Mouse (Mus musculus) urinary bladder, adult 18-20 months (tissue): ENCODE data around the gene Rps18.
"Not testable (repeated sequence)": the region's sequence is repeated elsewhere in the genome, so short reads cannot be mapped to it uniquely, and the experiment has no call there.

Experiments used
- DNase-seq, 2 experiments: peaks; one replicate each; pipeline ENCODE4 v3.0.0; 2022; ENCODE audit warnings: low spot score in 2 of 2, mixed read lengths in 2 of 2

The Rps18 gene

DNA sequence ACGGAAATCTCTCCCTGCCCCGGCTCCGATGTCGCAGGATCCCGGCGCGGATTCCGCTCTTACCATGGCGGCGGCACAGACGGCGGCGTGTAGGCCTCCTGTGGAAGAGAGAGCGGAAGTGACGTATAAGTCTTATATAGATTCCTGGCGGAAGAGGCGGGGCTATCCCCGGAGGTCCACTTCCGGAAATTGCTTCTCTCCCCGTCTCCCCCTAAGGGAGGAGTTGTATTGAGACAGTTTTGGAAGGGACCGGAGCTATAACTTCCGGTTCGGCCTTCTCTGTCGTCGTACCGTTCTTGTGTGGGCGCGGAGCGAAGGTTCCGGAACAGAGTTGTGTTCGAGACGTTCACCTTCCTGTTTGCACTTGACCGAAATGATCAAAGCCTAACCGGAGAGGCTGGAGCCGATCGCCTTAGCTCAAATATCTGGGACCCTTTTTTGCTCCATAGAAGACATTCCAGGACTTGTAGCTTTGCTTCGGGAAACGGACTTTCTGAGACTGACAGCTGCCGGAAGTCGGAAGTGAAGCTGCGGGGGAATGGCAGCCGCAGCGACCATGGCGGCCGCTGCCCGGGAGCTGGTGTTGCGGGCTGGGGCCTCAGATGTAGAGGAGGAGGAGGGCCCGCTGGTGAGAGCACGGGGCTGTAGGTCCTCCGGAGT lies at the start of gene Rps18, which contains the start of gene Vps52:
Gene Rps18 (minus strand): TSS at position 447 of the 660 bp plus-strand sequence.
Gene Vps52 (plus strand): TSS at position 258 of the 660 bp plus-strand sequence.
- peak; percentile 90 to 93 for DNase-seq

DNA sequence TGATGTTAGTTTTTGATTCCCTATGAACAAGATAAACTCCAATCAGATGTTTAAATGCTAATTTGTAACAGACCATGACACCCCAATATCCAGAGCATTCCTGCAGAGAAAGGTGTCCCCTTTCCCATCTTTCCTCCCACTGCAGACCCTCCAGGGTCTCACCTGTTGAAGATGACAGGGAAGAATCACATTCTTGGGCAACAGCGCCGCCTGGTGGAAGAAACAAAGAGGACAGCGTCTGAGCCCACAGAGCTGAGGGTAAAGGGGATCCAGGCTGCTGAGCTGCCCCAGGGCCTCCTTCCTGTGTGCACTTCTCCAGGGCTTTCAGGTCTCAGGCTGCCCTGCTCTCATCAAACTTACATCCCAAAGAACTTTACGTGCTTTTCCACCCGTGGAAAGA lies 47.6 kb upstream of the Rps18 start:
- no peak for DNase-seq

DNA sequence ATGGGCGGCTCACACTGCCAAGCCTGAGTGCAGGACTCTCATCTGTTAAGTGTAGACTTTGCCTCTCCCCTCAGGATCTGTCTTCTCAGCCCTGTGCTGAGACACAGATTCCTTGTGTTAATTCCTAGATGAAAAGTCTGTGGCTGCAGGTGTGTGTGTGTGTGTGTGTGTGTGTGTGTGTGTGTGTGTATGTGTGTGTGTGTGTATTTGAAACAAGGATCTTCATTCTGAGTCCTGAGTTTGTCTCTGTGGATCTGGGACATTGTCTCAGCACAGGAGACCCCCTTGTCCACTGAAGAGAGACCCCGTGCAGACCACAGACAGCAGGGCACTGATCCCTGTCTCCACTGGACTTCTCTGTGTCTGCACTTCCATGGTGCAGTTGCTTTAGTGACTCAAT lies 45.0 kb upstream of the Rps18 start:
- DNase-seq = not testable (repeated sequence)

DNA sequence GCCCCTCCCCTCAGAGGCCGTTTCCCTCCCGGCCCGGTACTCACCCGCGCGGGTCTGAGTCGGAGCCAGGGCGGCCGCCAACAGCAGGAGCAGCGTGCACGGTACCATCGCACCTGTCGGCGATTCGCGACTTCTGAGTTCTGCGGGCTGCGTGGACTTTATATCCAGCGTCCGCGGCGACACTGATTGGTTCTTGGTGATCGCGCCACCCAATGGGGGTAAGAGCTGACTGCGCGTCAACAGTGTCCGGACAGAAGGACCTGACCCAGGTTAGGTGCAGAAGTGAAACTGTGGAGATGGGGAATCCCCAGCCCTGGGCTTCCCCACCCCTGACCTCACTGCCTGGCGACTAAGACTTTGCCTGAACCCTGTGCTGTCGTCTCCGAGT lies 44.3 kb upstream of the Rps18 start, which contains the start of gene H2-K1:
Gene H2-K1 (minus strand): TSS at position 198 of the 388 bp plus-strand sequence.
- DNase-seq = peak; percentile 90 to 91

DNA sequence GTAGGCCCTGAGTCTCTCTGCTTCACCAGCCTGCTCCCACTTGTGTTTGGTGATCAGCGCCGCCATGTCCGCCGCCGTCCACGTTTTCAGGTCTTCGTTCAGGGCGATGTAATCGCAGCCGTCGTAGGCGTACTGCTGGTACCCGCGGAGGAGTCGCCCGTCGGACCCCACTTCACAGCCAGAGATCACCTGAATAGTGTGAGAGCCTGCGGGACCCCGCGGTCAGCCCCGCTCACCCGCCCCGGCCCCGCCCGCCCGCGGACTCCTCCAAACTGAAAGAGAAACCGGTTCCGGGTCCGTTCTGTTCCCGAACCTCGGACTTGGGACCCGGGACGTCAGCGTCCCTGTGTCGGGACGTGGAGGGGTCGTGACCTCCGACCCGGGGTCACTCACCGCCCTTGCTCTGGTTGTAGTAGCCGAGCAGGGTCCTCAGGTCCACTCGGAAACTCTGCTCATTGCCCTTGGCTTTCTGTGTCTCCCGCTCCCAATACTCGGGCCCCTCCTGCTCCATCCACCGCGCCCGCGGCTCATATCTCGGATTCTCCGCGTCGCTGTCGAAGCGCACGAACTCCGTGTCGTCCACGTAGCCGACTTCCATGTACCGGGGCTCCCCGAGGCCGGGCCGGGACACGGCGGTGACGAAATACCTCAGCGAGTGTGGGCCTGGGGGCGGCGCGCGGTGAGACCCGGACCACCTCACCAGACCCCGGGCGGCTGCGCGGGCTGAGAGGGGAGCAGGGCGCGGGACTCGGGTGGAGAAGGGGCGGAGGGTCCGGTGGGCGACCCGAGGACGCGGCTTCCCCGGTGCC lies 43.7 kb upstream of the Rps18 start:
- DNase-seq = no peak

DNA sequence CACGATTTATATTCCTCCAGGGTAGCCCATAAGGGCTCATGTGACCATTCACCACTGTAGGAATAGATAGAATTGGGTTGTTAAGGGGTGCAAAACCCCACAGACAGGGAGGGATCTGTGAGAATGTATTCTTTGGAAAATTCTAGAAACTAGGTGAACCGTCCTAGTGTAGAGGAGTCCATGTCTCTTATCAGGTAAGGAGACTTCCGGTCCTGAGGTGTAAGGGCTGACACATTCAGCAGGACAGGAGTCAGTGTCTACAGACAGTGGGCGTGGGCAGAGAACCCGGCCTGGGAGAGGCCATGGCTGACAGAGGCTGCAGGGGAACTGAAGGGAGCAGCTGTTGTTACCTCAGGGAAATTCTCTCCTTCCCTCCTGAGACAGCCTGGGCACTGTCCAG lies 42.9 kb upstream of the Rps18 start:
- not testable (repeated sequence) for DNase-seq

DNA sequence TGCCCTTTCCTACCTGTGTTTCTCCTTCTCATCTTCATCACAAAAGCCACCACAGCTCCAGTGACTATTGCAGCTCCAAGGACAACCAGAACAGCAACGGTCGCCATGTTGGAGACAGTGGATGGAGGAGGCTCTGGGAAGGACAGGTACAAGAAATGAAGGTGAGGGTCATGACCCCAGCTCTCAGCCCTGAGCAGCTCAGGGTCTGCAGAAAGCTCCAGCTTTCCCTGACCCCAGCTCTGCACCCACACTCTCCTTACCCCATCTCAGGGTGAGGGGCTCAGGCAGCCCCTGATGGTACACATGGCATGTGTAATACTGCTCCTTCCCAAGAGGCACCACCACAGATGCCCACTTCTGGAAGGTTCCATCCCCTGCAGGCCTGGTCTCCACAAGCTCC lies 41.2 kb upstream of the Rps18 start:
- not testable (repeated sequence) for DNase-seq

DNA sequence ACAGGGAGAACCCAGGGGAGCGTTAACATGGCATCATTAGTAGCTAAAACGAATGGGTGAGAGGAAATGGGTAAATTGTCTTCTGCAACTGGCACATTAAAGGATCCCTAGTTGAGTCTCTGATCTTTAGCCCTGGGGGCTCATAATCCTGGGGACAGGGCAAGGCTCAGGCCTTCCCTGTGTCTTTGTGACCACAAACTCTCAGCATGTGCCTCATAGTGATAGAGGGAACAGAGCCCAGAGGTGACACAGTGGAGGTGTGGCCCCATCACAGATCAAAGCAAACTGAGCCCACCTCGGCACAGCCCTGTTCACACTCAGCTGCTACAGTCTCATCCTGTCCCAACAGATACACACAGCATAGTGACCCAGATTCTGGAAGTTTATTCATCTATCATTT lies 39.9 kb upstream of the Rps18 start:
- no peak for DNase-seq

DNA sequence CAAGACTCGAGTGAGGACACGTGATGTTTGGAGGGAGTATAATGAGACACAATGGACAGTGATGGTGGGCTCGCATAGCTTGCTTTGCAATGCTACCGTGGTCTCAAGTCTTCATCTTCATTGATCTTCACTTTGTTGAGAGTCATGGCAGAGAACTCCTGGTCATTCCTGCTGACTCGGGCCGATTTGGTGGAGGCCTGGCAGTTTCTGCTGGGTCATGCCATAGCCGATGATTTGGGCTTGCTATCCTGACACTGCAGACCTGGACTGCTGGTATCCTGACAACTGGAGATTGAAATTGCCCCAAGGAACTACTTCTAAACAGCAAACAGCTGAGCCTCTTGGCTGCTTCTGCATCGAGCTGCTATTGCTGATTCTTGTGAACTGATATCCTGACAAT lies 39.2 kb upstream of the Rps18 start:
- DNase-seq = no peak

DNA sequence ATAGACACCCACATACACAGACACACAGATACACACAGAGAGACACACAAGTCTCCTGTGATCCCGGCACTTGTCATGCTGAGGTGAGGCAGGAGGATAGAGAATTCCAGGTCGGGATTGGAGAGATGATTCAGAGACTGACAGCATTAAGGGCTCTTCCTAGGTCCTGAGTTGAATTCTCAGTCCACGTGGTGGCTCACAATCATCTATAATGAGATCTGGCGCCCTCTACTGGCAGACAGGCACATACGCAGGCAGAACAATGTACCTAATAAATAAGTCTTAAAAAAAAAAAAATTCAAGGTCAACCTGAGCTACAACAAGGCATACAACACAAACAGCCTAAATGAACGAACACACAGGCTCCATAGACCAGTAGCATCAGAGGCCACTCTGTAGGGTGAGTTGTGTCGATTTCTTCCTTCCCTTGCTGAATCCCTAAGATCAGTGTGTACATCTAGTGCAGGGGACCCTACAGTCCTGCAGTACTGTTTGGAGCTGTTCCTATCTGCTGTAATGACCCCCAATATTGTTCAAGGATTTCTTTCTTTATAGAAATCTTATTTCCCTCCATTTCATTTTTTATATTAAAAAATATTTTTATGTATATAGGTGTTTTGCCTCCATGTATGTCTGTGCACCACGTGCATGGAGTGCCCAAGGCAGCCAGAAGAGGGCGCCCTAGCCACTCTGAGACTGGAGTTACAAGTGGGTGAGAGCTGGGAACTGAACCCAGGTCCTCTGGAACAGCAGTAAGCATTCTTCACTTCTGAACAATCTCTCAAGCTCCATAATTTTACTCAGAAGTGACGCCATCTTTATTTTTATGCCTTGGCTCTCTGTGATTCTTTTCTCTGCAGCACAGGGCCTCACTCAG lies 36.2 kb upstream of the Rps18 start:
- no peak for DNase-seq

DNA sequence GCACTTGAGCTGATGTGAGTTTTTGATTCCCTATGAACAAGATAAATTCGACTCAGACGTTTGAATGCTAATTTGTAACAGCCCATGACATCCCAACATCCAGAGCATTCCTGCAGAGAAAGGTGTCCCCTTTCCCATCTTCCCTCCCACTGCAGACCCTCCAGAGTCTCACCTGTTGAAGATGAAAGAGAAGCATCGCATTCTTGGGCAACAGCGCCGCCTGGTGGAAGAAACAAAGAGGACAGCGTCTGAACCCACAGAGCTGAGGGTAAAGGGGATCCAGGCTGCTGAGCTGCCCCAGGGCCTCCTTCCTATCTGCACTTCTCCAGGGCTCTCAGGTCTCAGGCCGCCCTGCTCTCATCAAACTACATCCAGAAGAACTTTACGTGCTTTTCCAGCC lies 26.3 kb upstream of the Rps18 start:
- peak in 1 of 2 experiments; percentile 45 for DNase-seq

DNA sequence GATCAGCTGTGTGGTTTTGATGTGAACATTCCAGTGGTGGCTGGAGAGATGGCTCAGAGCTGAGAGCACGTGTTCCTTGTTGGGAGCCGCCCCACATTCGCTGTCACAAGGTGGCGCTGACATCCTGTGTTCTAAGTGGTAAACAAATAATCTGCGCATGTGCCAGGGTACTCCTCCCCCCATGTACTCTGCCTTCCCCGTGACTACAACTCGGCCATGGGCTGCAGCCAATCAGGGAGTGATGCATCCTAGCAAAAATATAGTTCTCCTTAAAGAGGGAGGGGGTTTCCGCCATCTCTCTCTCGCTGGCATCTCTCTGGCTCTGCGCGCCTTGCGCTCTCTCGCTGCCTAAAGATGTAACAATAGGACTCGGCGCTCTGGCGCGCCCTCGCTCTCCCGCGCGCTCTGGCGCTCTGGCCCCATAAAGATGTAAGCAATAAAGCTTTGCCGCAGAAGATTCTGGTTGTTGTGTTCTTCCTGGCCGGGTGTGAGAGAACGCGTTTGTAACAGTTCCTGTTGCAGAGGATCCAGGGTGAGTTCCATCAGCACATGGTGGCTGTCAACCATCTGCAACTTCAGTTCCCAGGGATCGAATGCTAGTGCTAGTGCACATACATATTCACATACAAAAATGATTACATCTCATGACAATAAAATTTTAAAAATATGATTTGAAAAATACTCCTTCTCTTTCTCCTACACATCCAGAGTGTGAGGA lies 25.6 kb upstream of the Rps18 start:
- peak; percentile 46 to 82 for DNase-seq

DNA sequence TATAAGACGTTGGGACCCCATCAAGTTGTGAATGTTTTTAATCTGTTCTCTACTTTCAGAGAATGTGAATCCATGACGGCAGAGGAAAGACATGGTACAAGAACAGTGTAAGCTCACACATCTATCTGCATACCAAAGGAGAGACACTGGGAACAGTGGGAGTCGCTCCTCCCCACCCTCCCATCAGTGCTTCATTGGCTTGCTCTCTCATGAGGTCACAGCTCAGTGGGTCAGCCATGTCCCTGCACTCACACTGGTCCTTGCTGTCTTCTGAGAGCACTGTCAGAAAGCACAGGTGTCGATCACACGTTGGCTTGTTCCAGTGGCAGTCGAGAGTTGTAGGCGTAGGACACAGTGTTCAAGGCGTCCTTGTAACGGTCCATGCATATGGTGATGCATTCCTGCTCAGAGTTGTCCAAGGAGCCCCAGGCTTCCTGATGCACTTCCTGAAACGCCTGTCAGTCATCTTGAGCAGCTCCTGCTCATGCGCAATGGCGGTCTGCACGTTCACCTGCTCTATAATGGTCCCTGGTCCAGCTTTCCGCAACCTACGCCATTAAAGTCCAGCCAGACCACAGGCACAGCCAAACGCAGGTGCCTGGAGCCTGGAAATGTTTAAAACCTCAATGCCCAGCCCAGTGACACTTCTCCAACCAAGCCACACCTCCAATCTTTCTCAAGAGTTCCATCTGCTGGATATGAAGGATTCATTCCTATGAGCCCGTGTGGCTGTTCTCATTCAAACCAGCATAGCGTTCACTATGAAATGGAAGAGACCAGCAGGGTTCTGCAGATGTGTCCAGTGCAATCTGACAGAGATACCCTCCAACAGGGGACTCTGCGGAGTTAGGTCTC lies 24.6 kb upstream of the Rps18 start:
- no peak for DNase-seq

DNA sequence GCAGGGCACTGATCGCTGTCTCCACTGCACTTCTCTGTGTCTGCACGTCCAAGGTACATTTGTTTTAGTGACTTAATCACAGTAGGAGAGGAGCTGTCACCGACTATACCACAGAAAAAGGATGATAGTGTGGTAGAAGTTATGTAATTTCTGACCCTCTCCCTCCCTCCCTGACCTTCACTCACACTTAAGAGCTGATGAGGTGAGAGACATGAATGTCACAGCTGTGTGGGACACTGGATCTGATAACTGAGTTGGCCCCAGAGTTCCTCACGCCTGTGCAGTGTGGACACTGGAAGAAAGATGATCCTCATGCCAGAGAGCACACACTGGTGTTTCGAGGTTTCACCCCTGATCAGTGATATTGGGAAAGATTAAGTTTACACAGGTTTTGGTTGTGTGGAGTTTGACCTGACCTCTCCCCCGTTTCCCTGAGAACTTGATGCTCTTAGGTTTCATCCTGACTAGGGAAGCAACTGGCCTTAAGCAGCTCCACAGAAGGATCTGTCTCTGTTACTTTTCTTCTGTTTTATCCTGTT lies 23.8 kb upstream of the Rps18 start:
- DNase-seq = no peak

DNA sequence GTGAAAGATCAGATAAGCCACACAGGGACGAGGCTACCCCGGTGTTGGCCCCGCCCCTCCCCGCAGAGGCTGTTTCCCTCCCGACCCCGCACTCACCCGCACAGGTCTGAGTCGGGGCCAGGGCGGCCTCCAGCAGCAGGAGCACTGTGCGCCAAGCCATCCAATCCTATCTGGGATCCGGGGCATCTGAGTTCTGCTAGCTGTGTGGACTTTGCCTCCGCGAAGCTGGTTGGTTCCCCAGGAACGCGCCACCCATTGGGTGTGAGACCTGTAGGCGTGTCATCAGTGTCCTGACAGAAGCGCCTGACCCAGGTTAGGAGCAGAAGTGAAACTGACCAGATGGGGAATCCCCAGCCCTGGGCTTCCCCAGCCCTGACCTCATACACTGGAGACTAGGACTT lies 22.8 kb upstream of the Rps18 start:
- peak; percentile 67 to 80 for DNase-seq

DNA sequence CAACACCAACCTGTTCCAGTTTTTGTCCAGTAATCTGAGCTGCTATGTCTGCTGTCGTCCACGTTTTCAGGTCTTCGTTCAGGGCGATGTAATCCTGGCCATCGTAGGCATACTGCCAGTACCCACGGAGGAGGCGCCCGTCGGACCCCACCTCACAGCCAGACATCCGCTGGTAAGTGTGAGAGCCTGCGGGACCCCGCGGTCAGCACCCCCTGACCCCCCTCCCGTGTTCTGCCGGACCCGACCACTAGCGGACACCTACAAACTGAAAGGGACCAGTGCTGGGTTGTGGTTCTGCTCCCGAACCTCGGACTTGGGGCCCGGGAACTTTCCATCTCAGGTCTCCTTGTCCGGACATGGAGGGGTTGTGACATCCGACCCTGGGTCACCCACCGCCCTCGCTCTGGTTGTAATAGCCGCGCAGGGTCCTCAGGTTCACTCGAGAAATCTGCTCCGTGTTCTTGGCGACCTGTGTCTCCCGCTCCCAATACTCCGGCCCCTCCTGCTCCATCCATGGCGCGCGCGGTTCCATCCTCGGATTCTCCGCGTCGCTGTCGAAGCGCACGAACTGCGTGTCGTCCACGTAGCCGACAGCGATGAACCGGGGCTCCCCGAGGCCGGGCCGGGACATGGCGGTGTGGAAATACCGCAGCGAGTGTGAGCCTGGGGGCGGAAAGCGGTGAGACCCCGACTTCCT lies 22.2 kb upstream of the Rps18 start:
- DNase-seq = no peak

DNA sequence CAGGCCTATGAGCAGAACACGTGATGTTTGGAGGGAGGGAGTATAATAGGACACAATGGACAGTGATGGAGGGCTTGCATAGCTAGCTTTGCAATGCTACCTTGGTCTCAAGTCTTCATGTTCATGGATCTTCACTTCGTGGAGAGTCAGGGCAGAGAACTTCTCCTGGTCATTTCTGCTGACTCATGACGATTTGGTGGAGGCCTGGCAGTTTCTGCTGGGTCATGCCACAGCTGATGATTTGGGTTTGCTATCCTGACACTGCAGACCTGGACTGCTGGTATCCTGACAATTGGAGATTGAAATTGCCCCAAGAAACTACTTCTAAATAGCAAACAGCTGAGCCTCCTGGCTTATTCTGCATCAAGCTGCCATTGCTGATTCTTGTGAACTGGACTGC lies 17.8 kb upstream of the Rps18 start:
- DNase-seq = no peak

DNA sequence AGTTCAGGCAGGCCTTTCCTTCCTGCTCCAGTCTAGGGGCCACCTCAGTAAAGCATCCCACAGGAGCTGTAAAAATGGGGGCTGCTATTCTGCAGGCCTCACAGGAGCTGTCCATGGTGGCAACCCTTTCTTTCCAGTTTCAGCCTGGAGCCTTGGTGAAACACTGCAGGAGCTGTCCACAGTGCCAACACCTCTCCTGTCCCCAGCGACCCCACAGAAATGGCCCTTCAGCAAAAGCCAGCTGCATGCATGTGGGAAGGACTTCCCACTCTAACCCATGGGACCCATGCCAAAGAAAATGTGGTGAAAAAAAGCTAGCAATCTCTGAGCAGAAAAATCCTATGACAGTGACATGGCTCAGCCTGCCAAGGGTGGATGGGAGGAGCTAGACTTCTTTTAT lies 16.9 kb upstream of the Rps18 start:
- DNase-seq = no peak

DNA sequence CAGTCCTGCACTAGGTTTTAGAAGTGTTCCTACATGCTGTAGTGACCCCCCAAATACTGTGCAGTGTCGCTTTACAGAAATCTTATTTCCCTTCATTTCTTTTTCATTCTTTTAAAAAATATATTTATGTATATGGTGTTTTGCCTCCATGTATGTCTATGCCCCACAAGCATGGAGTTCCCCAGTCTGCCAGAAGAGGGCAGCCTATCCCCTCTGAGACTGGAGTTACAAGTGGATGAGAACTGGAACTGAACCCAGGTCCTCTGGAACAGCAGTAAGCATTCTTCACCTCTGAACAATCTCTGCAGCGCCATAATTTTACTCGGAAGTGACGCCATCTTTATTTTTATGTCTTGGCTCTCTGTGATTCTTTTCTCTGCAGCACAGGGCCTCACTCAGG lies 13.6 kb upstream of the Rps18 start:
- no peak for DNase-seq

DNA sequence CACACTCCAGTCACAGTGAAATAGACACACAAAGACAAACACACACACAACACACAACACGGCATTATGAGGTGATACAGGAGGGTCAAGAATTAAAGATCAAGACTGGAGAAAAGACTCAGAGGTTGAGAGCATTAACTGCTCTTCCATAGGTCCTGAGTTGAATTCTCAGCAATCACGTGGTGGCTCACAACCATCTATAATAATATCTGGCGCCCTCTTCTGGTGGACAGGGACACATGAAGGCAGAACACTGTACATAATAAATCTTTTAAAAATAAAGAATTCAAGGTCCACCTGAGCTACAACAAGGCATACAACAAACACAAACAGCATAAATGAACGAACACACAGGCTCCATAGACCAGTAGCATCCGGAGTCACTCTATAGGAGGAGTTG lies 13.1 kb upstream of the Rps18 start:
- DNase-seq = no peak
